Mouse (Mus musculus) forebrain, postnatal 0 days (tissue): Measurements from ENCODE around the gene Gne. TPM values are rescaled to one million over a fixed set of nuclear protein-coding genes. Genes with fewer than 3 reads are reported as not detected.

Experiments used
- ATAC-seq: fragments of 200-750 bp; cut with Nextera tagmentation; 2 replicates; pipeline ENCODE4 v1.8.0; 2017; ENCODE audit warnings: mild to moderate bottlenecking, moderate library complexity
- DNase-seq: peaks from one replicate; pipeline ENCODE4 v3.0.0-alpha.2; 2015
- H3K27ac ChIP-seq: fragments of 300-500 bp; sonication (generic); 2 replicates; pipeline ENCODE4 v1.5.1; 2014; ENCODE audit warnings: low read depth, mild to moderate bottlenecking, antibody characterized with exemption, low read length, moderate library complexity, mixed read lengths
- H3K27me3 ChIP-seq: fragments of 300-500 bp; sonication (generic); 2 replicates; pipeline ENCODE4 v1.6.1; 2014; ENCODE audit warnings: mild to moderate bottlenecking, low read length, mixed read lengths; ENCODE audit not compliant: insufficient read depth
- H3K36me3 ChIP-seq: fragments of 300-500 bp; sonication (generic); 2 replicates; pipeline ENCODE4 v1.6.1; 2014; ENCODE audit warnings: mild to moderate bottlenecking, moderate library complexity; ENCODE audit not compliant: insufficient read depth
- H3K4me1 ChIP-seq: fragments of 300-500 bp; sonication (generic); 2 replicates; pipeline ENCODE4 v1.6.1; 2014; ENCODE audit warnings: antibody characterized with exemption; ENCODE audit not compliant: insufficient read depth
- H3K4me2 ChIP-seq: fragments of 300-500 bp; sonication (generic); 2 replicates; pipeline ENCODE4 v1.6.1; 2014; ENCODE audit warnings: low read depth, mild to moderate bottlenecking, moderate library complexity
- H3K4me3 ChIP-seq: fragments of 300-500 bp; sonication (generic); 2 replicates; pipeline ENCODE4 v1.5.1; 2014; ENCODE audit warnings: low read depth, low read length, mixed read lengths
- H3K9ac ChIP-seq: fragments of 300-500 bp; sonication (generic); 2 replicates; pipeline ENCODE4 v1.6.1; 2014; ENCODE audit warnings: mild to moderate bottlenecking
- H3K9me3 ChIP-seq: fragments of 300-500 bp; sonication (generic); 2 replicates; pipeline ENCODE4 v1.6.1; 2016; ENCODE audit warnings: low read length
- CTCF ChIP-seq: sonication (generic); IDR thresholded peaks from 2 replicates; pipeline ENCODE4 v1.5.1; 2016; ENCODE audit warnings: antibody characterized with exemption, control low read depth, low read depth
- WGBS: fragments of 180-500 bp; shearing (Covaris S2); extraction: QIAGEN DNeasy Blood & Tissue Kit; methylation state at CpG from one replicate; pipeline ENCODE4 v1.1.7; 2014; 5-methylcytosine and 5-hydroxymethylcytosine counted together
- polyA plus RNA-seq: library from polyadenylated mRNA; unstranded; fragments of >200 nt; fragmentation: Nextera tagmentation; extraction: Ambion mirVana; gene quantifications from 2 replicates; pipeline ENCODE4 v1.2.1, GENCODE M21; 2015
- total RNA-seq: library from RNA; depleted of rRNA; stranded (reverse); fragments of >200 nt; gene quantifications from 2 replicates; pipeline ENCODE4 v1.2.3, GENCODE M21; 2014; rRNA removed

Gne gene
- total and polyA plus RNA-seq, 2 experiments from 2014 or later = 25.2 to 36.5 TPM

DNA sequence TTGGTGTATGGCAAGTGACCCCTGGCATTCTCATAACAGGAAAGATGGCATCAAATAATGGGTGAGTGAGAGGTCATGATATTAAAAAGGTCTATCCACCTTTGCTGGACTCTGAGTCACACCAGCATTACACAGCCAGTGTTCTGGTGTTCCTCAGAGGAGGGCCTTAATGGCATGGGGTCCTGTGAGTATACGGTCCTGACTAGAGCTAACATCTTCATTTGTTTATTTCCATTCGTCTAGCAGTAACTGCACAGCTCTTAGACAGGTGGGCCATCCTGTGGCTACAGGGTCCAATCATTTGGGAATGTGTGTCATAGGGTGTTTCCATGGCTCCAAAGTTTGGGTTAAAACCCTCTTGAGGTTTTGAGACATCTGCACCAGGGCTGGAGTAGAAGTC lies 89.6 kb downstream of the Gne start:
- no peaks in the 10 kb centered on the region for H3K36me3 ChIP-seq
- H3K4me2 ChIP-seq = no peak overlapping the region
- TF ChIP-seq CTCF = no peak
- ATAC-seq (no peak), DNase-seq (no peak)
- H3K4me1 ChIP-seq = no peaks in the 10 kb centered on the region
- WGBS = 86% methylated on average over 2 of the region's 2 CpGs
- no peak overlapping the region for H3K4me3 ChIP-seq
- H3K9me3 ChIP-seq = no peaks in the 10 kb centered on the region
- no peak overlapping the region for H3K9ac ChIP-seq
- no peak overlapping the region for H3K27ac ChIP-seq
- H3K27me3 ChIP-seq = no peaks in the 10 kb centered on the region

DNA sequence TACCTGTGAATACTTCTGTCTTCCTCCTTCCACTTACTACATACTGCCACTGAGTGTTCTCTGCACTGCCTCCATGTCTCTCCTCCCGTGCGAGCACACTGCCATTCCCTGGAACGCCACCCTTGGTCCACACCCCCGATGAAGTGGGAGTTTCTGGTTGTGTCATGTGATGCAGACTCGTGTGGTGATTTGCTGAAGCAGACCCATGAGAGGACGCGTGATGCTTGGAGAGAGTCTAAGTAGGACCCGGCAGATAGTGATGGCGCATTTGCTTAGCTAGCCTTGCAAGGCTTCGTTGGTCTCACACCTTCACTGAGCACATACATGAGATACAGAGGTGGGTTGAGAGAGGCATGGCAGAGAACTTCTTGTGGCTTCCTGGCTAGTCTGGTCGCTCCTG lies 90.9 kb downstream of the Gne start:
- no peak for TF ChIP-seq CTCF
- WGBS = 92% methylated on average over 11 of the region's 11 CpGs
- DNase-seq (no peak), ATAC-seq (no peak)
- H3K4me2 ChIP-seq = no peak overlapping the region
- no peaks in the 10 kb centered on the region for H3K9me3 ChIP-seq
- H3K27me3 ChIP-seq = no peaks in the 10 kb centered on the region
- H3K9ac ChIP-seq = no peak overlapping the region
- H3K36me3 ChIP-seq = no peaks in the 10 kb centered on the region
- no peak overlapping the region for H3K4me3 ChIP-seq
- no peaks in the 10 kb centered on the region for H3K4me1 ChIP-seq
- no peak overlapping the region for H3K27ac ChIP-seq

GRCm38 (mm10) chr4:43988976-43989375 lies 95.0 kb downstream of the Gne start:
- no peaks in the 10 kb centered on the region for H3K4me1 ChIP-seq
- no peak for TF ChIP-seq CTCF
- H3K27me3 ChIP-seq = no peaks in the 10 kb centered on the region
- DNase-seq (no peak), ATAC-seq (no peak)
- H3K4me2 ChIP-seq = no peak overlapping the region
- 94% methylated on average over 3 of the region's 3 CpGs for WGBS
- H3K4me3 ChIP-seq = no peak overlapping the region
- no peaks in the 10 kb centered on the region for H3K9me3 ChIP-seq
- H3K27ac ChIP-seq = no peak overlapping the region
- H3K9ac ChIP-seq = no peak overlapping the region
- no peaks in the 10 kb centered on the region for H3K36me3 ChIP-seq

- Histone ChIP-seq H3K4me1 (peaks cover 6% of the 10 kb centered on the region; the same call in 1 of the 2 replicates), H3K4me3 (no peak overlapping the region), H3K9ac (no peak overlapping the region), H3K4me2 (no peak overlapping the region), H3K27me3 (no peaks in the 10 kb centered on the region), H3K9me3 (no peaks in the 10 kb centered on the region), H3K27ac (no peak overlapping the region), H3K36me3 (no peaks in the 10 kb centered on the region)
- no peak for TF ChIP-seq CTCF
- ATAC-seq (no peak), DNase-seq (no peak)
- WGBS = 93% methylated on average over 19 of the region's 19 CpGs
Observed at GRCm38 (mm10) chr4:43984326-43984725, 99.7 kb downstream of the Gne start.

Other genes starting within 250 kb of the Gne start
- not detected in 2 replicates for gene Olfr157, start 244.0 kb downstream of the Gne start, total RNA-seq
- gene Olfr157, start 244.0 kb downstream of the Gne start, polyA plus RNA-seq = not detected in 2 replicates
- gene Olfr155, start 232.6 kb downstream of the Gne start, total RNA-seq = not detected in 2 replicates
- not detected in 2 replicates for gene Olfr155, start 232.6 kb downstream of the Gne start, polyA plus RNA-seq
- gene Reck, start 208.6 kb downstream of the Gne start, total RNA-seq = 3.5 and 6.5 TPM in 2 replicates
- 2.2 and 2.8 TPM in 2 replicates for gene Reck, start 208.6 kb downstream of the Gne start, polyA plus RNA-seq
- 25.4 and 25.5 TPM in 2 replicates for gene Glipr2, start 126.8 kb downstream of the Gne start, total RNA-seq
- 22.2 and 22.6 TPM in 2 replicates for gene Glipr2, start 126.8 kb downstream of the Gne start, polyA plus RNA-seq
- gene Ccin, start 100.7 kb downstream of the Gne start, total RNA-seq = 0.19 and 0.46 TPM in 2 replicates
- gene Ccin, start 100.7 kb downstream of the Gne start, polyA plus RNA-seq = 0.08 TPM in 1 of 2 replicates, not detected in the other
- 579 and 718 TPM in 2 replicates for gene Clta, start 79.7 kb downstream of the Gne start, total RNA-seq
- 377 and 380 TPM in 2 replicates for gene Clta, start 79.7 kb downstream of the Gne start, polyA plus RNA-seq
- 51.4 and 82.7 TPM in 2 replicates for gene Rnf38, start 149.6 kb upstream of the Gne start, total RNA-seq
- 12.3 and 17.6 TPM in 2 replicates for gene Rnf38, start 149.6 kb upstream of the Gne start, polyA plus RNA-seq
- 4.2 and 4.5 TPM in 2 replicates for gene Melk, start 216.7 kb upstream of the Gne start, total RNA-seq
- 4.6 and 4.7 TPM in 2 replicates for gene Melk, start 216.7 kb upstream of the Gne start, polyA plus RNA-seq